Mouse (Mus musculus) CH12.LX (cell line): ENCODE measurements around the gene Grrp1.

Experiments
- CHD2 ChIP-seq: IDR thresholded peaks from 2 replicates; pipeline ENCODE4 v1.6.1; 2011; ENCODE audit warnings: low read length, improper control_type of control experiment
- CTCF ChIP-seq, 2 experiments: IDR thresholded peaks in 1 of 2; conservative IDR thresholded peaks in 1 of 2; 2 replicates each; pipeline ENCODE4 v1.5.1; 2011 to 2012; ENCODE audit warnings: low read depth in 2 of 2, low read length in 2 of 2, improper control_type of control experiment in 1 of 2, inconsistent platforms in 1 of 2, mild to moderate bottlenecking in 1 of 2, moderate library complexity in 1 of 2
- E2F4 ChIP-seq: IDR thresholded peaks from 2 replicates; pipeline ENCODE4 v1.6.1; 2011; ENCODE audit warnings: low read depth, low read length, improper control_type of control experiment; ENCODE audit not compliant: insufficient replicate concordance
- JUN ChIP-seq: IDR thresholded peaks from 2 replicates; pipeline ENCODE4 v1.6.1; 2011; ENCODE audit warnings: low read depth, mild to moderate bottlenecking, low read length, improper control_type of control experiment, moderate library complexity; ENCODE audit not compliant: insufficient read depth
- JUND ChIP-seq: conservative IDR thresholded peaks from 2 replicates; pipeline ENCODE4 v1.6.1; 2011; ENCODE audit warnings: low read depth, low read length, improper control_type of control experiment
- MXI1 ChIP-seq: IDR thresholded peaks from 2 replicates; pipeline ENCODE4 v1.6.1; 2011; ENCODE audit warnings: mild to moderate bottlenecking, low read depth, low read length, improper control_type of control experiment
- POLR2AphosphoS2 ChIP-seq: IDR thresholded peaks from 2 replicates; pipeline ENCODE4 v1.6.1; 2011; ENCODE audit warnings: low read depth, low read length, improper control_type of control experiment
- USF1 ChIP-seq: IDR thresholded peaks from 2 replicates; pipeline ENCODE4 v1.6.1; 2014; ENCODE audit warnings: low read depth, mild to moderate bottlenecking, inconsistent platforms, low read length, improper control_type of control experiment
- ZNF384 ChIP-seq: IDR thresholded peaks from 2 replicates; pipeline ENCODE4 v1.6.1; 2012; ENCODE audit warnings: low read depth, low read length, improper control_type of control experiment, inconsistent platforms

GRCm38 (mm10) chr4:134299498-134299810 lies 45.5 kb upstream of the Grrp1 start:
- no peak for TF ChIP-seq MXI1
- TF ChIP-seq POLR2AphosphoS2, result no peak
- no peak for TF ChIP-seq USF1
- TF ChIP-seq CTCF (conservative IDR thresholded peaks at IDR 0.05 in 1 of 2, IDR thresholded peaks at IDR 0.05 in 1 of 2; ENCODE audit: low read depth in 2 of 2, low read length in 2 of 2), result no peak
- TF ChIP-seq JUND, result no peak
- TF ChIP-seq CHD2, result no peak
- TF ChIP-seq E2F4, result no peak
- no peak for TF ChIP-seq ZNF384
- TF ChIP-seq JUN, result no peak
